Mouse (Mus musculus) liver, embryonic 12.5 days (tissue): ENCODE data around the gene Golga7b. TPM values are rescaled to one million over a fixed set of nuclear protein-coding genes. Genes with fewer than 3 reads are reported as not detected.

Experiments used
- ATAC-seq: fragments of 200-750 bp; cut with Nextera tagmentation; 2 replicates; pipeline ENCODE4 v1.8.0; 2017; ENCODE audit warnings: moderate number of reproducible peaks, mild to moderate bottlenecking, moderate library complexity
- H3K27ac ChIP-seq: fragments of 300-500 bp; sonication (generic); 2 replicates; pipeline ENCODE4 v1.5.1; 2016; ENCODE audit warnings: mild to moderate bottlenecking
- H3K27me3 ChIP-seq: fragments of 300-500 bp; sonication (generic); replicated peaks from 2 replicates; pipeline ENCODE4 v1.6.1; 2016; ENCODE audit warnings: mild to moderate bottlenecking, moderate library complexity
- H3K36me3 ChIP-seq: fragments of 300-500 bp; sonication (generic); 2 replicates; pipeline ENCODE4 v1.6.1; 2016; ENCODE audit warnings: mild to moderate bottlenecking, moderate library complexity
- H3K4me1 ChIP-seq: fragments of 300-500 bp; sonication (generic); 2 replicates; pipeline ENCODE4 v1.6.1; 2016
- H3K4me2 ChIP-seq: fragments of 300-500 bp; sonication (generic); 2 replicates; pipeline ENCODE4 v1.6.1; 2016; ENCODE audit warnings: mild to moderate bottlenecking, moderate library complexity
- H3K4me3 ChIP-seq: fragments of 300-500 bp; sonication (generic); 2 replicates; pipeline ENCODE4 v1.5.1; 2016; ENCODE audit warnings: mild to moderate bottlenecking, moderate library complexity
- H3K9ac ChIP-seq: fragments of 300-500 bp; sonication (generic); 2 replicates; pipeline ENCODE4 v1.6.1; 2016; ENCODE audit warnings: mild to moderate bottlenecking, moderate library complexity
- H3K9me3 ChIP-seq: fragments of 300-500 bp; sonication (generic); replicated peaks from 2 replicates; pipeline ENCODE4 v1.6.1; 2016; ENCODE audit warnings: mild to moderate bottlenecking, moderate library complexity
- WGBS: fragments of 180-500 bp; shearing (Covaris S2); methylation state at CpG from one replicate; pipeline ENCODE4 v1.1.7; 2016; ENCODE audit not compliant: insufficient replicate concordance; 5-methylcytosine and 5-hydroxymethylcytosine counted together
- polyA plus RNA-seq: library from polyadenylated mRNA; unstranded; fragments of >200 nt; fragmentation: Nextera tagmentation; extraction: Ambion mirVana; gene quantifications from 2 replicates; pipeline ENCODE4 v1.2.1, GENCODE M21; 2016

Gene Golga7b
- polyA plus RNA-seq, 1 experiment from 2014 or later: 0.04 TPM

DNA sequence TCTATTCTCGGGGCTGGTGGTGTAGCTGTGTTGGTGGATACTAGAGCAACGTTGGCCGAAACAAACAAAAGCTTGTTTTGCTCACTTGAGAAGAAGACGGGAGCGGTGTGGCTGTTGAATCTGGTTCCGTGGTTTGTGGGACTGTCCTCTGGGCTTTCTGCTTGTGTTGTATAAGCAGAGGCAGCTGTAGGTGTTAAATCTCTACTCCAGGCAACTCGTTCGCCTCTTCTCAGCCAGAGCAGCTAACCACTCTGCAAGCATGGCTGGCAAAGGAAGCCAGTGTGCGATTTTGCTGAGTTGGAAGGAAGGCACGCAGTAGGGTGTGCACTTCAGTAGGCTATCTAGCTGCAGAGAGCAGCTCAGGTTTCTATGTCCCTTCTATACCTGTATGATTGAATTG, 20.9 kb upstream of the Golga7b start:
- no peak for ATAC-seq
- Histone ChIP-seq H3K27ac (no peak overlapping the region), H3K9me3 (no peaks in the 10 kb centered on the region), H3K4me2 (no peak overlapping the region), H3K4me1 (peaks cover 24% of the 10 kb centered on the region), H3K9ac (no peak overlapping the region), H3K36me3 (no peaks in the 10 kb centered on the region), H3K27me3 (peaks cover 20% of the 10 kb centered on the region; the same call in 1 of the 2 replicates), H3K4me3 (no peak overlapping the region)
- WGBS: 60% methylated on average over 10 of the region's 10 CpGs

GRCm38 (mm10) chr19:42229499-42230287, 17.7 kb upstream of the Golga7b start:
- ATAC-seq: no peak
- Histone ChIP-seq H3K27me3 (peaks cover 19% of the 10 kb centered on the region; the same call in 1 of the 2 replicates), H3K4me1 (peaks cover 24% of the 10 kb centered on the region), H3K9ac (no peak overlapping the region), H3K36me3 (no peaks in the 10 kb centered on the region), H3K27ac (no peak overlapping the region), H3K9me3 (no peaks in the 10 kb centered on the region), H3K4me3 (no peak overlapping the region), H3K4me2 (peak overlapping the region; percentile 44)
- WGBS: 60% methylated on average over 17 of the region's 17 CpGs

- ATAC-seq: peak; percentile 82
- Histone ChIP-seq H3K36me3 (no peaks in the 10 kb centered on the region), H3K9ac (no peak overlapping the region), H3K4me3 (no peak overlapping the region), H3K4me1 (peaks cover 24% of the 10 kb centered on the region), H3K27ac (no peak overlapping the region), H3K9me3 (no peaks in the 10 kb centered on the region), H3K4me2 (peak overlapping the region; percentile 44), H3K27me3 (peaks cover 15% of the 10 kb centered on the region; the same call in 1 of the 2 replicates)
- WGBS: 27% methylated on average over 5 of the region's 5 CpGs
Measured at GRCm38 (mm10) chr19:42230288-42230568, 17.1 kb upstream of the Golga7b start.

DNA sequence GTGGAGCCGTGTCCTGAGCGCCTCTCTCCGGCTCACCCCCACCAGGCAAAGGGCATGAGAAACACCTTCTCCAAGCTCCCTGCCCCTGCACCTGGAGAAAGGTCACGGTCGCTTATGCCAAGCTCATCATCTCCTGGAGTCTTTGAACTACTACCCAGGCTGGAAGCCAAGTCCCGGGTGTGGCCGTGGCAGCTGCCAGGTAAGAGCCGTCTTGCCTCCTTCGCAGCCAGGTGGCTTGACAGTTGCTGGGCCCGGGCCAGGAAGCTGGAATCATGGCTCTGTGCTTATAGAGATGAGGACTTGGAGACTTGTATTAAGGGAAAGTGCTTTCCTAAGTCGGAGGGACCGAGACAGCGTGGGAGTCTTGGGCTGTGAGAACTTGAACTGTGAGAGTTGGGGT, 16.4 kb upstream of the Golga7b start:
- 79% methylated on average over 13 of the region's 13 CpGs for WGBS

DNA sequence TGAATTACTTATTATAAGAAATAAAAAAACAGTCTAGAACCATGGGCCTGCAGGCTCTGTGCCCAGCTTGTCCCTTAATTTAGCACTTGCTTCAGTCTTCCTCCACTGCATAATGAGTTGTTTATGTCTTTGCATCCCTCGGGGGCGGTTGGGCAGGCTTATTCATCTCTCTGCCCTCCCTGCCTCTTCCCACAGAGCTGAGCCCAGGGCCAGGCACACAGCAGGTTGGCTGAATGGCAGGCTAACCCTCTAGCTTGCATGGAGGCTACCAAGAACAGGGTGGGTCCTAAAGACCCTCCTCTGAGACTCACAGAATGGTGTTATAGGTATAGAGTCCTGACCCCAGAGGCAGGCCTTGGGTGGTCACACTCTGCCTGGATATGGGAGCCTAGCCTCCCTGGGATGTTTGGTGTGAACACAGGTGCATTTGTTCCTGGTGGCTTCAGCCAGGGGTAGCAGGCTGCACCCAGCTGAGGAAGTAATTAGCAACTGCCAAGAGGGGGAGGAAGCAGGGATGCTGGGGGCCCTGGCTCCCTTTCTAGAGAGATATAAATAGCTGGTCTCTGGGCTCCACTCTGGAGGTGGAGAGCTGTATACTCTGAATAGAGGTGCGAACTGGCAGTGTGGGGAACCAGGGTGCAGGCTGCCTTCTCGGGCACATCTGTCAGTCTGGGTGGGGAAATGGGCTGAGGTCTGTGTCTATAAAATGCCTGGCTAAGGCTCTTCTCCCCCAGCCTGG, 9.6 kb upstream of the Golga7b start:
- H3K4me3 ChIP-seq: no peak overlapping the region
- no peak overlapping the region for H3K27ac ChIP-seq
- H3K36me3 ChIP-seq: no peaks in the 10 kb centered on the region
- no peaks in the 10 kb centered on the region for H3K9me3 ChIP-seq
- H3K9ac ChIP-seq: no peak overlapping the region
- 19% methylated on average over 4 of the region's 4 CpGs for WGBS
- H3K4me2 ChIP-seq: no peak overlapping the region
- ATAC-seq: no peak
- H3K4me1 ChIP-seq: no peaks in the 10 kb centered on the region
- H3K27me3 ChIP-seq: peaks cover 21% of the 10 kb centered on the region; the same call in 1 of the 2 replicates

More for the DNA sequence above, 16.4 kb upstream of the Golga7b start:
- Histone ChIP-seq H3K27me3 (peaks cover 7% of the 10 kb centered on the region; the same call in 1 of the 2 replicates), H3K4me1 (peaks cover 24% of the 10 kb centered on the region), H3K4me2 (no peak overlapping the region), H3K27ac (no peak overlapping the region), H3K36me3 (no peaks in the 10 kb centered on the region), H3K9ac (no peak overlapping the region), H3K4me3 (no peak overlapping the region), H3K9me3 (no peaks in the 10 kb centered on the region)
- ATAC-seq: no peak

DNA sequence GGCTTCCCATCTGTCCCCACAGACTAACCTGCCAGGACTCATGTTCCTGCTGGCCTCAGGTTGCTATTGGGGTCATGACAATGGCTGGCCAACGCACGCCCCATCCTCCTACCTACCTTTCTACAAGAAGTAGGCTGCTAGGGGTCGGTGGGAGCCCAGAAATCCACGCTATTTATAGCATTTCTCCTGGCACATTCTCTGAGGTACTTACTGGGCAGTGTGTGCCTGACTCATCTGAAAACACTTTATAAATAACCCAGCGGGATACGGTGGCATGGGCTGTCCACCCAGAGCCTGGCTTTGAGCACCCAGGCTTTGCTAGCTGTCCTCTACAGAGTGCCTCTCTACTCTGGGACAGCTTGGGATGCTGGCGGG, 9.0 kb upstream of the Golga7b start:
- no peak overlapping the region for H3K4me2 ChIP-seq
- no peak for ATAC-seq
- H3K4me1 ChIP-seq: no peaks in the 10 kb centered on the region
- H3K9me3 ChIP-seq: no peaks in the 10 kb centered on the region
- H3K27me3 ChIP-seq: peaks cover 22% of the 10 kb centered on the region; the same call in 1 of the 2 replicates
- H3K36me3 ChIP-seq: no peaks in the 10 kb centered on the region
- H3K27ac ChIP-seq: no peak overlapping the region
- 55% methylated on average over 7 of the region's 7 CpGs for WGBS
- no peak overlapping the region for H3K4me3 ChIP-seq
- H3K9ac ChIP-seq: no peak overlapping the region

GRCm38 (mm10) chr19:42240881-42241280, 6.5 kb upstream of the Golga7b start:
- Histone ChIP-seq H3K36me3 (no peaks in the 10 kb centered on the region), H3K9ac (no peak overlapping the region), H3K27ac (no peak overlapping the region), H3K4me2 (no peak overlapping the region), H3K27me3 (peaks cover 30% of the 10 kb centered on the region; the same call in 1 of the 2 replicates), H3K4me3 (no peak overlapping the region), H3K9me3 (no peaks in the 10 kb centered on the region), H3K4me1 (no peaks in the 10 kb centered on the region)
- 63% methylated on average over 8 of the region's 8 CpGs for WGBS
- ATAC-seq: no peak

GRCm38 (mm10) chr19:42243401-42243800, 4.0 kb upstream of the Golga7b start:
- WGBS: 48% methylated on average over 3 of the region's 3 CpGs
- Histone ChIP-seq H3K27me3 (peaks cover 33% of the 10 kb centered on the region; the same call in 1 of the 2 replicates), H3K4me2 (no peak overlapping the region), H3K27ac (no peak overlapping the region), H3K9me3 (no peaks in the 10 kb centered on the region), H3K36me3 (no peaks in the 10 kb centered on the region), H3K9ac (no peak overlapping the region), H3K4me1 (no peaks in the 10 kb centered on the region), H3K4me3 (no peak overlapping the region)
- no peak for ATAC-seq

DNA sequence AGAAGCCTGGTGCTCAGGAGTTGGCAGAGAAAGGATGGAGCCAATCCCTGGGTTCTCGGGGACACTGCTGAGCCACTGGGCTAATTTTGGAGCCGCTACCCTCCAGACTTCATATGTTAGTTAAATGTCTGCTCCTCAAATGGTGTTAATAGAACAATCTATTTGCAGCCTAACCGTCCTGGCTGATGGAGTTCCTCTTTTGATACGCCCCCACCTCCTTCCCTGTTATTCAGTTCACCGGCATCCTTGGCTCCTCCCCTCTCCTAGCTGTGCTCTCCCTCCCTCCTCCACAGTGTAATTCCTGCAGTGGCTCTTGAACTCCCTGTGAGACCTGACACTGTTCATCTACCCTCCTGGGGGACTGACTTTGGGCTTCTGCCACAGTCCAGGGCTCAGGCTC, 748 bp upstream of the Golga7b start:
- Histone ChIP-seq H3K36me3 (no peaks in the 10 kb centered on the region), H3K27me3 (peaks cover 20% of the 10 kb centered on the region; the same call in 1 of the 2 replicates), H3K4me1 (no peaks in the 10 kb centered on the region), H3K9me3 (no peaks in the 10 kb centered on the region), H3K9ac (no peak overlapping the region), H3K27ac (no peak overlapping the region), H3K4me3 (no peak overlapping the region), H3K4me2 (no peak overlapping the region)
- 39% methylated on average over 5 of the region's 5 CpGs for WGBS
- ATAC-seq: no peak

DNA sequence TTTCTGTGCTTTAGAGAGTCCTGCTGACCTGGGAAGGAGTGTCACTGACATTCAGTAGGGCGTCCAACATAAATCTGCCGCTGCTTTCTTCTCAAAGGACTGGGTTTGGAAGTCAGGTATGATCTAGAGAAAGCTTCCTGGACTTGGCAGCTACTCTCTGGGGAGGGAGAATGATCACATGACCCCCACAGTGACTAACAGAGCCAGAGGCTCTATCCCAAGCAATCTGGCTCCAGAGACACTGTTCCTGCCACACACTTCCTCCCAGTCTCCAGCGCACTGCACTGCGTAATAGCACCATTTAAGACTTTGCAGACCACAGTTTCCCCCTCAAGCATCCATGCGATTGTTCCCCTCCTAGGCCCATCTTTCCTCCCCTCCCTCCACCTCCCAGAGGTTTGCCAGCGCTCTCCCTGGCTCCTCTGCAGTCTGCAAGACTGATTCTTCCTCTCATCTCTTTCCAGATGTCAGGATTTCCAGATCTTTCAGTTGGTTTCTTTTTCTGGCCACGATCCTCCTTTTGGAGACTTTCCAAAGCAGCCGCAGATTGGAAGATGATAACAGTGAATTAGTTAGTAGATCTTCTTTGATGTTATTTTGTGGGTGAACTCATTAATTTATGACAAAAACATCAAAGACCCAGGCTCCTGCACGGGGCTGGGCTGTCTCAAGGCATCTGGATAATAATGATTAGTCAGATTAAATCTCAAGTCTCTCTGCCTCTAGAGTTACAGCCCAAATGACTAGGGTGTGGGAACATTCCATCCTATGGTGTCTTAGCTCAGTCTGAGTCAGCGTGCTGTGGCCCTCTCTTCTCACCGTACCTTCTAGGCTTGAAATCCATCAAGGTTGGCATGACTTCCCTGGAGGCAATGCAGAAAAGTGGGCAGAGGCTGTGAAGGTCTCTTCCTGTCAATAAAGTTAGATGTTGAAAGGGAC, 2.9 kb downstream of the Golga7b start:
- Histone ChIP-seq H3K36me3 (no peaks in the 10 kb centered on the region), H3K4me2 (no peak overlapping the region), H3K4me1 (peaks cover under 1% of the 10 kb centered on the region), H3K4me3 (no peak overlapping the region), H3K9me3 (no peaks in the 10 kb centered on the region), H3K27ac (no peak overlapping the region), H3K9ac (no peak overlapping the region), H3K27me3 (peaks cover 37% of the 10 kb centered on the region)
- WGBS: 54% methylated on average over 11 of the region's 11 CpGs
- ATAC-seq: no peak

DNA sequence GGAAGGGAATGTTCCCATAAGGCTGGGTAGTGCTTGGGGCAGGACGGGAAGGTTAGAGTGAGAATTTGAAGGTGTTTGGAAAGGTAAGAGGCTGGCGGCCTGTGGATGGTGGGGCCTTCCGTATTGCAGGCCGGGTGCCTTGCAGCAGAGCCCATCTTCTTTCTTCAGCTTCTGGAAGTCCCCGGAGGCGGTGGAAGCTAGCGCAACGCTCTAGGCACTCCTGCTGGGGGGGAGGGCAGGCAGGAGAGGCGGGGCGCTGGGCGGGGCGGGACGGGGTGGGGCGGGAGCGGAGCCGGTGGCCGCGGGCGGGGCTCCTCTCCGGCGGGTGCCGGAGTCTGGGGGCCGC, 8.0 kb downstream of the Golga7b start:
- Histone ChIP-seq H3K9me3 (no peaks in the 10 kb centered on the region), H3K4me1 (peaks cover 11% of the 10 kb centered on the region), H3K36me3 (no peaks in the 10 kb centered on the region), H3K27ac (no peak overlapping the region), H3K4me2 (peak overlapping the region; percentile 78), H3K27me3 (peaks cover 46% of the 10 kb centered on the region), H3K4me3 (peak overlapping the region; percentile 48), H3K9ac (no peak overlapping the region)
- peak; percentile 46 for ATAC-seq
- WGBS: 5% methylated on average over 4 of the region's 23 CpGs
